8 mouse cellular contexts compared by ENCODE assay signal in genomic region chr19:26603906-26604754, GRCm38 (mm10). TPM values are rescaled to one million over a fixed set of nuclear protein-coding genes. Genes with fewer than 3 reads are reported as not detected.
DNase-seq lines count a peak whose midpoint lies in the region; ATAC-seq and TF ChIP-seq lines count a peak whose summit lies in the region.

No protein-coding gene starts in this region.

- H3K79me2 ChIP-seq in MEL (ENCODE audit: control insufficient read depth, insufficient read depth, low read length, poor library complexity), result peaks cover 16% of the 10 kb centered on the region

- H3K27ac ChIP-seq in heart, embryonic 14.5 days (replicated peaks in 1 of 2; ENCODE audit: control insufficient read depth in 1 of 2, insufficient read depth in 1 of 2, low read depth in 2 of 2, low read length in 2 of 2), result peak overlapping the region; percentile 94 to 98
- peak overlapping the region; percentile 59 for H3K27ac ChIP-seq in MEL (ENCODE audit: control insufficient read depth, low read depth, low read length)
- peak overlapping the region; percentile 98 for H3K27ac ChIP-seq in forebrain, embryonic 15.5 days (replicated peaks)
- peak overlapping the region; percentile 77 for H3K27ac ChIP-seq in limb, embryonic 10.5 days

- no peak for TF ChIP-seq POLR2A in MEL (IDR thresholded peaks at IDR 0.05; ENCODE audit: control insufficient read depth in 1 of 2, insufficient read depth in 1 of 2, low read depth in 1 of 2, low read length in 2 of 2, poor library complexity in 1 of 2)

- no peaks in the 10 kb centered on the region for H3K27me3 ChIP-seq in heart, embryonic 14.5 days (ENCODE audit: control insufficient read depth, insufficient read depth, low read length)
- peaks cover 0 to 2% of the 10 kb centered on the region in 2 experiments; a peak in 1 of 4 replicates for H3K27me3 ChIP-seq in MEL (ENCODE audit: control insufficient read depth in 1 of 2, insufficient read depth in 2 of 2, low read length in 2 of 2)
- peaks cover 4% of the 10 kb centered on the region; the same call in 1 of the 2 replicates for H3K27me3 ChIP-seq in forebrain, embryonic 15.5 days
- H3K27me3 ChIP-seq in limb, embryonic 10.5 days (ENCODE audit: low read depth, poor library complexity, severe bottlenecking), result peaks cover 48% of the 10 kb centered on the region

- peak overlapping the region; percentile 99 for H3K4me2 ChIP-seq in heart, embryonic 14.5 days (ENCODE audit: low read length)
- H3K4me2 ChIP-seq in forebrain, embryonic 15.5 days (replicated peaks), result peak overlapping the region; percentile 96

- ATAC-seq in heart, embryonic 14.5 days (ENCODE audit: insufficient number of reproducible peaks, insufficient read depth, low FRiP score, low read depth), result peak; percentile 51
- peak; percentile 74 for ATAC-seq in forebrain, embryonic 15.5 days (replicated peaks)

- DNase-seq in heart, postnatal 25 days (ENCODE audit: low spot score), result no peak
- DNase-seq in MEL (ENCODE audit: low read depth, low spot score), result peak; percentile 18
- no peak for DNase-seq in limb, embryonic 10.5 days (ENCODE audit: low spot score)
- peak; percentile 24 for DNase-seq in naive thymus-derived CD4-positive, alpha-beta T cell, adult 2 months (ENCODE audit: low read depth)
- DNase-seq in layer of hippocampus, adult 9-10 months (ENCODE audit: low spot score), result no peak
- no peak for DNase-seq in gastrocnemius, postnatal 36 days

- no peaks in the 10 kb centered on the region for H3K36me3 ChIP-seq in heart, embryonic 14.5 days (ENCODE audit: control insufficient read depth, insufficient read depth, low read length)
- peaks cover 0 to 14% of the 10 kb centered on the region in 2 experiments; a peak in 2 of 4 replicates for H3K36me3 ChIP-seq in MEL (ENCODE audit: control insufficient read depth in 1 of 2, insufficient read depth in 2 of 2, low read length in 2 of 2)
- no peaks in the 10 kb centered on the region for H3K36me3 ChIP-seq in forebrain, embryonic 15.5 days
- no peaks in the 10 kb centered on the region for H3K36me3 ChIP-seq in limb, embryonic 10.5 days

- no peaks in the 10 kb centered on the region for H3K9me3 ChIP-seq in heart, embryonic 14.5 days (ENCODE audit: control insufficient read depth, low read length)
- H3K9me3 ChIP-seq in MEL (replicated peaks; ENCODE audit: insufficient read depth, low read length), result no peaks in the 10 kb centered on the region
- H3K9me3 ChIP-seq in forebrain, embryonic 15.5 days, result no peaks in the 10 kb centered on the region
- no peaks in the 10 kb centered on the region for H3K9me3 ChIP-seq in limb, embryonic 10.5 days (replicated peaks)

- TF ChIP-seq RAD21 in MEL (IDR thresholded peaks at IDR 0.05; ENCODE audit: low read depth, low read length), result no peak

- no peak for TF ChIP-seq CTCF in MEL (IDR thresholded peaks at IDR 0.05 in 2 of 3, conservative IDR thresholded peaks at IDR 0.05 in 1 of 3; ENCODE audit: control insufficient read depth in 1 of 3, insufficient read depth in 1 of 3, low read depth in 2 of 3, low read length in 3 of 3, poor library complexity in 1 of 3, severe bottlenecking in 1 of 3)

- intact Hi-C loops in heart, postnatal 25 days (cut with DNase I), result no loop called here
- intact Hi-C loops in gastrocnemius, postnatal 36 days (cut with DNase I), result loop anchor here (10.0 kb wide), 1 partner anchor 929 kb away; the partner anchor contains the start of gene Dmrt2

- TF ChIP-seq EP300 in MEL (IDR thresholded peaks at IDR 0.05; ENCODE audit: low read depth in 1 of 2, low read length in 2 of 2), result no peak

- WGBS in heart, embryonic 14.5 days, result 2% methylated on average over 34 of the region's 36 CpGs
- 3% methylated on average over 36 of the region's 36 CpGs for WGBS in forebrain, embryonic 15.5 days
- under 1% methylated on average over 36 of the region's 36 CpGs for WGBS in limb, embryonic 10.5 days

- peak overlapping the region; percentile 79 for H3K9ac ChIP-seq in heart, embryonic 14.5 days (ENCODE audit: low read length)
- peak overlapping the region; percentile 83 for H3K9ac ChIP-seq in MEL (ENCODE audit: control insufficient read depth, low read depth, low read length, poor library complexity, severe bottlenecking)
- H3K9ac ChIP-seq in forebrain, embryonic 15.5 days (replicated peaks), result peak overlapping the region; percentile 77

- peak overlapping the region; percentile 63 to 66 for H3K4me3 ChIP-seq in heart, embryonic 14.5 days (ENCODE audit: control insufficient read depth in 1 of 2, insufficient read depth in 1 of 2, low read depth in 1 of 2, low read length in 2 of 2)
- peak overlapping the region; percentile 88 to 90 for H3K4me3 ChIP-seq in MEL (ENCODE audit: control insufficient read depth in 1 of 2, insufficient read depth in 1 of 2, low read depth in 2 of 2, low read length in 2 of 2)
- peak overlapping the region; percentile 71 for H3K4me3 ChIP-seq in forebrain, embryonic 15.5 days
- peak overlapping the region; percentile 76 for H3K4me3 ChIP-seq in limb, embryonic 10.5 days

- H3K4me1 ChIP-seq in heart, embryonic 14.5 days (ENCODE audit: control insufficient read depth in 2 of 2, insufficient read depth in 2 of 2, low read length in 2 of 2), result peaks cover 0 to 12% of the 10 kb centered on the region in 2 experiments; a peak in 2 of 4 replicates
- peaks cover 7 to 10% of the 10 kb centered on the region in 2 experiments for H3K4me1 ChIP-seq in MEL (ENCODE audit: control insufficient read depth in 1 of 2, insufficient read depth in 2 of 2, low read length in 2 of 2)
- peaks cover 27% of the 10 kb centered on the region for H3K4me1 ChIP-seq in forebrain, embryonic 15.5 days
- H3K4me1 ChIP-seq in limb, embryonic 10.5 days, result peaks cover 51% of the 10 kb centered on the region

TF ChIP-seq in MEL, 35 proteins besides CTCF, POLR2A, EP300 and RAD21:
- TF ChIP-seq RCOR1 (IDR thresholded peaks at IDR 0.05; ENCODE audit: low read depth, low read length) (0 out of 2 replicates have a peak, but pooled peaks have one; percentile 31), BHLHE40 (IDR thresholded peaks at IDR 0.05; ENCODE audit: borderline replicate concordance, low read depth, low read length) (0 out of 2 replicates have a peak, but pooled peaks have one; percentile 11), UBTF (IDR thresholded peaks at IDR 0.05; ENCODE audit: borderline replicate concordance, insufficient read depth, low read depth, low read length) (0 out of 2 replicates have a peak, but pooled peaks have one; percentile 15), GABPA (IDR thresholded peaks at IDR 0.05; ENCODE audit: low read depth, low read length) (no peak), CHD2 (IDR thresholded peaks at IDR 0.05; ENCODE audit: low read length) (no peak)

RNA-seq across cellular contexts. Expression of gene Smarca2, which starts 0.7 kb away (rescaled TPM):
- 32.3 and 36.1 TPM in 2 replicates for polyA plus RNA-seq in heart, embryonic 14.5 days (2014; fragmentation: Nextera tagmentation; extraction: Ambion mirVana)
- total RNA-seq in heart, postnatal 25 days (2021), result 10 to 100 TPM; 57.0 to 57.4 TPM
- 6.6 and 7.1 TPM in 2 replicates for total RNA-seq in MEL (2012; rRNA removed)
- polyA plus RNA-seq in MEL (2012; ENCODE audit: insufficient read depth in 1 of 2, insufficient read length in 2 of 2, low read depth in 1 of 2, low replicate concordance in 2 of 2, missing spikeins in 1 of 2), result 10 to 100 TPM in 1 of 2 experiments, not detected in 1; 23.2 TPM
- 129 TPM in 2 replicates for polyA plus RNA-seq in forebrain, embryonic 15.5 days (2015; fragmentation: Nextera tagmentation; extraction: Ambion mirVana)
- 30.0 and 40.7 TPM in 2 replicates for polyA plus RNA-seq in limb, embryonic 10.5 days (2016; fragmentation: Nextera tagmentation; extraction: Ambion mirVana)
- 10 to 100 TPM; 35.5 to 43.8 TPM for total RNA-seq in gastrocnemius, postnatal 36 days (2021)

Comparison
In these comparisons a context has a peak if more than half of its experiments do, and no peak if none do; other contexts are left out.
1. DNase-seq: peak in MEL (single experiment) and naive thymus-derived CD4-positive, alpha-beta T cell, adult 2 months (single experiment); none in heart, postnatal 25 days (single experiment), limb, embryonic 10.5 days (single experiment), layer of hippocampus, adult 9-10 months (single experiment) and gastrocnemius, postnatal 36 days (0 of 2).
2. Peak in every context shown above with its lines, with median percentiles within 50 percentile points of each other: H3K27ac ChIP-seq, H3K4me3 ChIP-seq and H3K9ac ChIP-seq.